Mouse (Mus musculus): ENCODE data around the gene Lrg1. TPM values are rescaled to one million over a fixed set of nuclear protein-coding genes. Genes with fewer than 3 reads are reported as not detected.
"Not testable (repeated sequence)": the region's sequence is repeated elsewhere in the genome, so short reads cannot be mapped to it uniquely, and the experiment has no call there.

The Lrg1 gene
- polyA plus RNA-seq, 1 experiment from 2014 or later = 0.17 TPM

DNA sequence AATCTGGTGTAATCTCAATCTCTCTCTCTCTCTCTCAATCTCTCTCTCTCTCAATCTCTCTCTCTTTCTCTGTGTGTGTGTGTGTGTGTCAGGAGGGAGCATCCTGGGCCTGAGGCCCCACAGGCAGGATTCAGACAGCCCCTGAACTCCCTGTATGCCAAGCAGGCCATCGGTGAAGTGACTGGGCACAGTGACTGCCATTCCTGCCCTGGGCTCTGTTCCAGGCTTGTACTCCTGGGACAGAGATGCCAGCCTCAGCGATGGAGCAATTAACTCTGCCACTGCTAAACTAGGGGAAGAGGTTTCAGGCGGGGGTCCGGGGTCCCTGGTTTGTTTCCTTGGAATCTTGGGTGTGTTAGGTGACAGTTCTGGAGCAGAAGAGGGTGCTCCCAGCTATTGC, 11.2 kb downstream of the Lrg1 start:
- WGBS = 70% methylated on average over 4 of the region's 4 CpGs
- no peak for DNase-seq (ENCODE audit: low spot score)

DNA sequence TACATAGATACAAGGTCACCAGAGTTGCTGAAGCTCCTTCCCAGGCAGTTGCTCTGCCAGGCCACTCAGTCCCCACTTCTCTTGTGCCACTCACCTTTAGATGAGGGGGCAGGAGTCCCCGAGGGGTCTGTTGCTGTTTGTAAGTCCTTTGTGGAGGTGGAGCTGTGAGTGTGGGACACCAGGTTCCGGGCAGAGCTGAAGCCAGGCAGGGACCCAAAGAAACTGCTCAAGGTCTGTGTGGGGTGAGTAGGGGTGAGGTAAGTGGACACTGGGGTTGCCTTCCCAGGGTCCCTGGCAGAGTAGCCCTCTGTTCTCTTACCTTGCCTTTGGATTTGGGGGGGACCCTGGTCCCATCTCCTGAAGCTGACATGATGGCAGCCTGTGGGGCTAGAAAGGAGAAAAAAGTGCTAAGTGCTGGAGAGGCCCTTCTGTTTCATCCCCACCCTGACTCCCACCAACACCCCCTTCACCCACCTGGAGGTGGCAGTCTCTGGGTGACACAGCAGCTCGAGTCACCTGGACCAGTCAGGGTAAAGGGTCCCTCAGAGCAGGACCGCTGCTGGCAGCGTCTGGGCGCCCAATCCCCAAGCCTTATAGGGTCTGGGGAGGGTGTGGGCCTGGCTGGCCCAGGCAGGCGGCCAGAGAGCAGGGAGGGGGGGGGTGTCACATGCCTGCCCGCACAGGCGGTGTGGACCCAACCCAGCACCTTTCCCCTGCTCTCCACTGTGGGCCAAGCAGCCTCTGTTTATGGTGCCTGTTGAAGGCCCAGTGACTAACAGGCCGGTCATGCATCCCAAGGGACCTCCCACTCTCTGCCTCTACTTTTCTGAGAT, 12.4 kb downstream of the Lrg1 start, which contains the start of gene Plin4:
TSS of gene Plin4 (minus strand) at position 585 of the 833 bp plus-strand sequence.
- no peak within 1 kb of the TSS for H3K27ac ChIP-seq (ENCODE audit: low read depth, low read length)
- no peaks in the 10 kb centered on the region for H3K4me1 ChIP-seq (replicated peaks; ENCODE audit: control insufficient read depth, insufficient read depth, low read length)
- ATAC-seq (replicated peaks; ENCODE audit: low FRiP score) = no peak

More for the DNA sequence above, 11.2 kb downstream of the Lrg1 start:
- no peaks in the 10 kb centered on the region for H3K4me1 ChIP-seq (replicated peaks; ENCODE audit: control insufficient read depth, insufficient read depth, low read length)
- no peak overlapping the region for H3K4me2 ChIP-seq (ENCODE audit: low read depth, low read length, severe bottlenecking)
- no peak overlapping the region for H3K9ac ChIP-seq (ENCODE audit: low read length)
- no peak for ATAC-seq (replicated peaks; ENCODE audit: low FRiP score)
- H3K27ac ChIP-seq (ENCODE audit: low read depth, low read length) = no peak overlapping the region
- no peak overlapping the region for H3K4me3 ChIP-seq (ENCODE audit: low read depth, low read length)
- no peaks in the 10 kb centered on the region for H3K36me3 ChIP-seq (ENCODE audit: control insufficient read depth, insufficient read depth, low read length)
- no peaks in the 10 kb centered on the region for H3K27me3 ChIP-seq (ENCODE audit: control insufficient read depth, insufficient read depth, low read length)
- no peaks in the 10 kb centered on the region for H3K9me3 ChIP-seq (ENCODE audit: control insufficient read depth, low read length)

DNA sequence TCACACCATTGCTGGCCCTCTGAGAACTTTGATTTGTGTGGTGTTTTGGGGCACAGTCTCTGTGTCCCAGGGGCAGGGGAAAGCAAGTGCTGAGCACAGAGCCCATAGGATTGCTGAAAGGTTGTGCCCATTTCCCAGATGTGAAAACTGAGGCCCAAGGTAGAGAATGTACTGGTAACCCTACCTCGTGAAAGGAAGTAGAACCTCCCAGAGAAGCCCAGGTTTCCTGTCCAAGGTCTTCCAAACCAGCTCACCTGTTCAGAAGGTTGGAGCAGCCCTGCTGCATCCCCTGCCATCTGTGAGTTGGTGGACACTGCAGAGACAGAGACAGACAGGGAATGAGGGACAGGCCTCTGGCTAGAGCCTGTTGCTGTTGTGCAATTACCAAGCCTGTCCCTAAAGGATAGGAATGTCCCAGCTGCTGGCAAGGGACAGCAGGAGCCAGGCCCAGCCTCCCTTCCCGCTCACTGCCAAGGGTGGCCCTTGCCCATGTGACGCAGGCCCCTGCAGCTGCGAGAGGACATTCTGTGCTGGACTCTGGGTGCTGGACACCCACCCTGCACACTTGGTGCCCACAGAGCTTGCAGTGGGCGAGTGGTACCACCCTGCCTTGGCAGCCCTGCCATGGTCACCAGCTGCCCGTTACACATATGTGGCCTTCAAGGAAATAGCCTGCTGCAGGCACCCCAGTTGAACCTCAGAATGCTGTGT, 13.3 kb downstream of the Lrg1 start:
- ATAC-seq (replicated peaks; ENCODE audit: low FRiP score) (no peak), DNase-seq (ENCODE audit: low spot score) (no peak)
- H3K4me1 ChIP-seq (replicated peaks; ENCODE audit: control insufficient read depth, insufficient read depth, low read length) = no peaks in the 10 kb centered on the region
- H3K36me3 ChIP-seq (ENCODE audit: control insufficient read depth, insufficient read depth, low read length) = no peaks in the 10 kb centered on the region; the same call in 1 of the 2 replicates
- H3K27ac ChIP-seq (ENCODE audit: low read depth, low read length) = no peak overlapping the region
- 85% methylated on average over 6 of the region's 6 CpGs for WGBS
- no peak overlapping the region for H3K4me2 ChIP-seq (ENCODE audit: low read depth, low read length, severe bottlenecking)
- no peaks in the 10 kb centered on the region for H3K27me3 ChIP-seq (ENCODE audit: control insufficient read depth, insufficient read depth, low read length)
- H3K4me3 ChIP-seq (ENCODE audit: low read depth, low read length) = no peak overlapping the region
- H3K9me3 ChIP-seq (ENCODE audit: control insufficient read depth, low read length) = no peaks in the 10 kb centered on the region
- H3K9ac ChIP-seq (ENCODE audit: low read length) = no peak overlapping the region

More for the DNA sequence above, 12.4 kb downstream of the Lrg1 start, which contains the start of gene Plin4:
- Histone ChIP-seq H3K9ac (ENCODE audit: low read length) (no peak within 1 kb of the TSS), H3K4me3 (ENCODE audit: low read depth, low read length) (no peak within 1 kb of the TSS), H3K36me3 (ENCODE audit: control insufficient read depth, insufficient read depth, low read length) (no peaks in the 10 kb centered on the region), H3K4me2 (ENCODE audit: low read depth, low read length, severe bottlenecking) (no peak within 1 kb of the TSS), H3K27me3 (ENCODE audit: control insufficient read depth, insufficient read depth, low read length) (no peaks in the 10 kb centered on the region), H3K9me3 (ENCODE audit: control insufficient read depth, low read length) (no peaks in the 10 kb centered on the region)
- no peak for DNase-seq (ENCODE audit: low spot score)
- WGBS = 59% methylated on average over 10 of the region's 10 CpGs

DNA sequence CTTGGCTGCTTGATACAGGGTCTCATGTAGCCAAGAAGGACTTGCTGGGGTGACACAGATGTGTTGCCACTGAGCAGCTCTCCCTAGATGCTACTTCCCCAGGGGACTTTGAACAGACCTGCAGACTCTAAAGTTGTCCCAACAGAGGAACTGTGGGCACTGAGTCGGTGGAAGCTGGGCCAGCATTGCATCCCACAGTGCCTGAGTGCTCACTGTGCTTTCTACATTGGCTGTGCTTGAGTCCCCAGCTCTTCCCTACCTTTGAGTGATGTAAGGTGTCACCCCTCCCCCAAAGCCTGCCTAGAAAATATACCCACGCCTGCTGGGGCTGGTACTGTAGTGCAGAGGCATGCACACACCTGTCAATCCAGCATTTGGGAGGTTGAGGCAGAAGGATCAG, 14.1 kb downstream of the Lrg1 start:
- no peak overlapping the region for H3K27ac ChIP-seq (ENCODE audit: low read depth, low read length)
- no peak overlapping the region for H3K4me2 ChIP-seq (ENCODE audit: low read depth, low read length, severe bottlenecking)
- no peak for ATAC-seq (replicated peaks; ENCODE audit: low FRiP score)

DNA sequence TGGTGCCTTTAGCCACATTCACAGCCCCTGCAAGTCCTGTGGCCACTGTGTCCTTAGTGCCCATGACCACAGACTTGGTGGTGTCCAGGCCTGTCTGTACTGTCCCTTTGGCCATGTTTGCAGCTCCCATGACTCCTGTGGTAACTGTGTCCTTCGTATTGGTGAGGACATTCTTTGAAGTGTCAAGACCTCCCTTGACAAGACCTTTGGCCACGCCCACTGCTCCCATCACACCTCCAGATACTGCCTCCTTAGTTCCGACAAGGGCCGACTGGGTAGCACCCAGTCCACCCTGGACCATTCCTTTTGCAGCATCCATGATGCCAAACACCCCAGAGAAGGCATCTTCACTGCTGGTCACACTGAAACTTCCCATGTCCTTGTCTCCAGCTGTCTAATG, 14.8 kb downstream of the Lrg1 start:
- Histone ChIP-seq H3K4me2 (ENCODE audit: low read depth, low read length, severe bottlenecking) (no peak overlapping the region), H3K36me3 (ENCODE audit: control insufficient read depth, insufficient read depth, low read length) (no peaks in the 10 kb centered on the region; the same call in 1 of the 2 replicates), H3K27me3 (ENCODE audit: control insufficient read depth, insufficient read depth, low read length) (no peaks in the 10 kb centered on the region), H3K9me3 (ENCODE audit: control insufficient read depth, low read length) (no peaks in the 10 kb centered on the region), H3K27ac (ENCODE audit: low read depth, low read length) (no peak overlapping the region), H3K9ac (ENCODE audit: low read length) (no peak overlapping the region), H3K4me3 (ENCODE audit: low read depth, low read length) (no peak overlapping the region), H3K4me1 (replicated peaks; ENCODE audit: control insufficient read depth, insufficient read depth, low read length) (no peaks in the 10 kb centered on the region)
- WGBS = 83% methylated on average over 4 of the region's 4 CpGs
- ATAC-seq (replicated peaks; ENCODE audit: low FRiP score) (no peak), DNase-seq (ENCODE audit: low spot score) (no peak)

More for the DNA sequence above, 14.1 kb downstream of the Lrg1 start:
- no peaks in the 10 kb centered on the region; the same call in 1 of the 2 replicates for H3K36me3 ChIP-seq (ENCODE audit: control insufficient read depth, insufficient read depth, low read length)
- no peak overlapping the region for H3K4me3 ChIP-seq (ENCODE audit: low read depth, low read length)
- no peaks in the 10 kb centered on the region for H3K9me3 ChIP-seq (ENCODE audit: control insufficient read depth, low read length)
- DNase-seq (ENCODE audit: low spot score) = no peak
- no peaks in the 10 kb centered on the region for H3K27me3 ChIP-seq (ENCODE audit: control insufficient read depth, insufficient read depth, low read length)
- 72% methylated on average over 2 of the region's 2 CpGs for WGBS
- H3K9ac ChIP-seq (ENCODE audit: low read length) = no peak overlapping the region
- no peaks in the 10 kb centered on the region for H3K4me1 ChIP-seq (replicated peaks; ENCODE audit: control insufficient read depth, insufficient read depth, low read length)

DNA sequence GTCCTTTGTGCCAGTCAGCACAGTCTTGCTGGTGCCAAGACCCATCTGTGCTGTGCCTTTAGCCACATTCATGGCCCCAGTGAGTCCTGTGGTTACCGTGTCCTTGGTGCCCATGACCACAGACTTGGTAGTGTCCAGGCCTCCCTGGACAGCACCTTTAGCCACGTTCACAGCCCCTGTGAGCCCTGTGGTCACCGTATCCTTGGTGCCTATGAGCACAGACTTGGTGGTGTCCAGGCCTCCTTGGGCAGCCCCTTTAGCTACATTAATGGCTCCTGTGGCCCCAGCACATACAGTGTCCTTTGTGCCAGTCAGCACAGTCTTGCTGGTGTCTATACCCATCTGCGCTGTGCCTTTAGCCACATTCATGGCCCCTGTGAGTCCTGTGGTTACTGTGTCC, 15.4 kb downstream of the Lrg1 start:
- H3K9ac ChIP-seq (ENCODE audit: low read length); H3K9me3 ChIP-seq (ENCODE audit: control insufficient read depth, low read length); H3K4me2 ChIP-seq (ENCODE audit: low read depth, low read length, severe bottlenecking); H3K27ac ChIP-seq (ENCODE audit: low read depth, low read length); H3K4me3 ChIP-seq (ENCODE audit: low read depth, low read length); H3K27me3 ChIP-seq (ENCODE audit: control insufficient read depth, insufficient read depth, low read length); H3K36me3 ChIP-seq (ENCODE audit: control insufficient read depth, insufficient read depth, low read length); DNase-seq (ENCODE audit: low spot score); H3K4me1 ChIP-seq (replicated peaks; ENCODE audit: control insufficient read depth, insufficient read depth, low read length); ATAC-seq (replicated peaks; ENCODE audit: low FRiP score): not testable (repeated sequence)
- 97% methylated on average over 4 of the region's 4 CpGs for WGBS

DNA sequence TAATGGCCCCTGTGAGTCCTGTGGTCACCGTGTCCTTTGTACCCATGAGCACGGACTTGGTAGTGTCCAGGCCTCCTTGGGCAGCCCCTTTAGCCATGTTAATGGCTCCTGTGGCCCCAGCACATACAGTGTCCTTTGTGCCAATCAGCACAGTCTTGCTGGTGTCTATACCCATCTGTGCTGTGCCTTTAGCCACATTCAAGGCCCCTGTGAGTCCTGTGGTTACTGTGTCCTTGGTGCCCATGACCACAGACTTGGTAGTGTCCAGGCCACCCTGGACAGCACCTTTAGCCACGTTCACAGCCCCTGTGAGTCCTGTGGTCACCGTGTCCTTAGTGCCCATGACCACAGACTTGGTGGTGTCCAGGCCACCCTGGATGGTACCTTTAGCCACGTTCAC, 17.0 kb downstream of the Lrg1 start:
- H3K9me3 ChIP-seq (ENCODE audit: control insufficient read depth, low read length); H3K4me2 ChIP-seq (ENCODE audit: low read depth, low read length, severe bottlenecking); DNase-seq (ENCODE audit: low spot score); H3K4me1 ChIP-seq (replicated peaks; ENCODE audit: control insufficient read depth, insufficient read depth, low read length); ATAC-seq (replicated peaks; ENCODE audit: low FRiP score); H3K27me3 ChIP-seq (ENCODE audit: control insufficient read depth, insufficient read depth, low read length); H3K27ac ChIP-seq (ENCODE audit: low read depth, low read length); H3K9ac ChIP-seq (ENCODE audit: low read length); H3K4me3 ChIP-seq (ENCODE audit: low read depth, low read length): not testable (repeated sequence)
- peaks cover 11% of the 10 kb centered on the region; the same call in 1 of the 2 replicates for H3K36me3 ChIP-seq (ENCODE audit: control insufficient read depth, insufficient read depth, low read length)
- WGBS = 94% methylated on average over 2 of the region's 5 CpGs

DNA sequence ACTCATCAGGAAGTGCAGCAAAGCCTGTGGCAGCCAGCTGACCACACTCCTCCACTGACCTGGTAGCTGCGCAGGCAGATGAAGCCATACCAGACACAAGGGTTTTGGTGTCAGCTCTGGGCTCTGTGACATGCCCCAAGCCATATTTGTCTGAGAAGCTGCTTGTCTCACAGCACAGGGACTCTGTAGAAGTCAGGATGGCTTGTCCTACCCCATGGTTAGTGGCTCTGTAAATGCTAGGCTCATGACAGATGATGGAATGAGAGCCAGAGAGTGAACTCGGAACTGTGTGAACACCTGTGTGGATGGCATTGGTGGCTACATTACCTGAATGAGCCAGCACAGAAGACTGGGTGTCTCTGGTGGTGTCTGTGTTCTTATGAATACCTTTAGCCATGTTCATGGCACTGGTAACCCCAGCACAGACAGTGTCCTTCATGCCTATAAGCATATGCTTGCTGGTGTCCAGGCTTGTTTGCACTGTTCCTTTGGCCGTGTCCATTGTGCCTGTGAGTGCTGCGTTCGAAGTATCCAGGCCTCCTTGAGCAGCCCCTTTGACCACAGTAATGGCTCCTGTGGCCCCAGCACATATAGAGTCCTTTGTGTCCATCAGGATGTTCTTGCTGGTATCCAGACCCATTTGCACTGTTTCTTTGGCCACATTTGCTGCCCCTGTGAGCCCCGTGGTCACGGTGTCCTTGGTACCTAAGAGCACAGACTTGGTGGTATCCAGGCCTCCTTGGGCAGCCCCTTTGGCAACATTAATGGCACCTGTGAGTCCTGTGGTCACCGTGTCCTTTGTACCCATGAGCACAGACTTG, 18.1 kb downstream of the Lrg1 start:
- ATAC-seq (replicated peaks; ENCODE audit: low FRiP score) = no peak
- 97% methylated on average over 8 of the region's 8 CpGs for WGBS
- Histone ChIP-seq H3K4me2 (ENCODE audit: low read depth, low read length, severe bottlenecking) (no peak overlapping the region), H3K4me3 (ENCODE audit: low read depth, low read length) (no peak overlapping the region), H3K9ac (ENCODE audit: low read length) (no peak overlapping the region), H3K27ac (ENCODE audit: low read depth, low read length) (no peak overlapping the region), H3K36me3 (ENCODE audit: control insufficient read depth, insufficient read depth, low read length) (peaks cover 12% of the 10 kb centered on the region; the same call in 1 of the 2 replicates), H3K4me1 (replicated peaks; ENCODE audit: control insufficient read depth, insufficient read depth, low read length) (no peaks in the 10 kb centered on the region), H3K9me3 (ENCODE audit: control insufficient read depth, low read length) (no peaks in the 10 kb centered on the region), H3K27me3 (ENCODE audit: control insufficient read depth, insufficient read depth, low read length) (no peaks in the 10 kb centered on the region)
- no peak for DNase-seq (ENCODE audit: low spot score)

Data from forebrain, embryonic 11.5 days (tissue).